Mouse (Mus musculus) macrophage (primary cell): ENCODE results near the gene C8g. TPM values are rescaled to one million over a fixed set of nuclear protein-coding genes. Genes with fewer than 3 reads are reported as not detected.
A peak's percentile ranks its signal among the peaks of the same experiment; 100 is the strongest.

ENCODE experiments used
- H3K27ac ChIP-seq: fragments of 350-480 bp; formaldehyde crosslinking; 2 replicates; pipeline ENCODE4 v1.9.0; 2021
- H3K36me3 ChIP-seq: fragments of 350-480 bp; formaldehyde crosslinking; 2 replicates; pipeline ENCODE4 v1.9.0; 2021; ENCODE audit errors: inconsistent target
- H3K4me3 ChIP-seq: fragments of 350-480 bp; formaldehyde crosslinking; 2 replicates; pipeline ENCODE4 v1.9.0; 2021; ENCODE audit errors: inconsistent target
- H3K79me2 ChIP-seq: fragments of 350-480 bp; formaldehyde crosslinking; 2 replicates; pipeline ENCODE4 v1.9.0; 2021; ENCODE audit errors: inconsistent target
- WGBS: methylation state at CpG from one replicate; pipeline ENCODE4 v1.1.7; 2026; ENCODE audit warnings: inconsistent platforms; ENCODE audit not compliant: missing documents; 5-methylcytosine and 5-hydroxymethylcytosine counted together
- polyA plus RNA-seq: library from polyadenylated mRNA; stranded (reverse); fragments of 250-400 nt; gene quantifications from 3 replicates; pipeline ENCODE4 v1.2.4, GENCODE M21; 2018; ENCODE audit warnings: inconsistent platforms
- total RNA-seq, 78 experiments: library from RNA; depleted of rRNA; stranded (reverse); fragments of 250-400 nt; gene quantifications; 1 replicate in 9 of 78; 2 replicates in 24 of 78; 3 replicates in 43 of 78; 4 replicates in 2 of 78; pipeline ENCODE4 v1.2.4; 2018; ENCODE audit warnings: inconsistent platforms in 56 of 78

C8g gene
- 1 to 10 TPM in 9 of 26 experiments, under 1 TPM in 1, not detected in 16; 0.63 to 2.7 (median 1.6) TPM for total RNA-seq (2018; cell fraction: chromatin; rRNA removed)
- total RNA-seq (2018; cell fraction: cytosol; rRNA removed) = 1 to 10 TPM in 17 of 26 experiments, under 1 TPM in 9; 0.66 to 2.1 (median 1.1) TPM
- 1 to 10 TPM in 13 of 26 experiments, under 1 TPM in 6, not detected in 7; 0.63 to 3.4 (median 1.4) TPM for total RNA-seq (2018; cell fraction: nucleus; rRNA removed)
- polyA plus RNA-seq = 0.14 to 2.1 TPM in 2 of 3 replicates, not detected in the other

- peak within 1 kb of the TSS; percentile 74 for H3K27ac ChIP-seq
- H3K79me2 ChIP-seq = peaks cover 17% of the 10 kb centered on the region
- WGBS = 78% methylated on average over 20 of the region's 20 CpGs
- peaks cover 38% of the 10 kb centered on the region for H3K36me3 ChIP-seq
- H3K4me3 ChIP-seq = peak within 1 kb of the TSS; percentile 99
Measured at GRCm38 (mm10) chr2:25501593-25502486, at the start of gene C8g. Gene C8g (minus strand): TSS chr2:25501719.

GRCm38 (mm10) chr2:25551186-25551585, 49.7 kb upstream of the C8g start:
- H3K27ac ChIP-seq = no peak overlapping the region
- no peaks in the 10 kb centered on the region for H3K36me3 ChIP-seq
- peaks cover 3% of the 10 kb centered on the region for H3K79me2 ChIP-seq
- H3K4me3 ChIP-seq = no peak overlapping the region
- WGBS = 70% methylated on average over 5 of the region's 5 CpGs

GRCm38 (mm10) chr2:25549021-25549991, 47.8 kb upstream of the C8g start:
- H3K27ac ChIP-seq = no peak overlapping the region
- H3K4me3 ChIP-seq = no peak overlapping the region
- 76% methylated on average over 9 of the region's 9 CpGs for WGBS
- H3K79me2 ChIP-seq = peaks cover 22% of the 10 kb centered on the region
- H3K36me3 ChIP-seq = no peaks in the 10 kb centered on the region

- WGBS = 2% methylated on average over 48 of the region's 48 CpGs
- peak within 1 kb of the TSS; percentile 47 for H3K27ac ChIP-seq
- peaks cover 45% of the 10 kb centered on the region for H3K79me2 ChIP-seq
- no peaks in the 10 kb centered on the region for H3K36me3 ChIP-seq
- H3K4me3 ChIP-seq = peak within 1 kb of the TSS; percentile 80
Measured at GRCm38 (mm10) chr2:25546811-25547491, 45.4 kb upstream of the C8g start, which contains the start of gene Traf2. Gene Traf2 (minus strand): TSS chr2:25546940.

GRCm38 (mm10) chr2:25545996-25546810, 44.7 kb upstream of the C8g start:
- Histone ChIP-seq H3K27ac (peak overlapping the region; percentile 47), H3K36me3 (no peaks in the 10 kb centered on the region), H3K79me2 (peaks cover 53% of the 10 kb centered on the region), H3K4me3 (peak overlapping the region; percentile 80)
- WGBS = 5% methylated on average over 43 of the region's 43 CpGs

GRCm38 (mm10) chr2:25541644-25542367, 40.3 kb upstream of the C8g start:
- Histone ChIP-seq H3K79me2 (peaks cover 95% of the 10 kb centered on the region), H3K27ac (no peak overlapping the region), H3K4me3 (no peak overlapping the region), H3K36me3 (peaks cover 19% of the 10 kb centered on the region; the same call in 1 of the 2 replicates)
- WGBS = 89% methylated on average over 10 of the region's 10 CpGs

- Histone ChIP-seq H3K4me3 (no peak overlapping the region), H3K79me2 (peaks cover 88% of the 10 kb centered on the region), H3K27ac (no peak overlapping the region), H3K36me3 (peaks cover 27% of the 10 kb centered on the region)
- 98% methylated on average over 4 of the region's 4 CpGs for WGBS
Measured at GRCm38 (mm10) chr2:25540541-25540948, 39.0 kb upstream of the C8g start.

GRCm38 (mm10) chr2:25536531-25536930, 35.0 kb upstream of the C8g start:
- 96% methylated on average over 8 of the region's 8 CpGs for WGBS
- Histone ChIP-seq H3K27ac (no peak overlapping the region), H3K36me3 (peaks cover 32% of the 10 kb centered on the region), H3K4me3 (no peak overlapping the region), H3K79me2 (peaks cover 60% of the 10 kb centered on the region)

GRCm38 (mm10) chr2:25534866-25535182, 33.3 kb upstream of the C8g start:
- WGBS = 100% methylated on average over 2 of the region's 2 CpGs
- peaks cover 43% of the 10 kb centered on the region for H3K79me2 ChIP-seq
- peaks cover 46% of the 10 kb centered on the region for H3K36me3 ChIP-seq
- no peak overlapping the region for H3K4me3 ChIP-seq
- H3K27ac ChIP-seq = no peak overlapping the region

- Histone ChIP-seq H3K36me3 (peaks cover 47% of the 10 kb centered on the region), H3K4me3 (no peak overlapping the region), H3K79me2 (peaks cover 38% of the 10 kb centered on the region; the same call in 1 of the 2 replicates), H3K27ac (no peak overlapping the region)
- WGBS = 76% methylated on average over 3 of the region's 3 CpGs
Measured at GRCm38 (mm10) chr2:25534178-25534865, 32.8 kb upstream of the C8g start.

GRCm38 (mm10) chr2:25533707-25534106, 32.2 kb upstream of the C8g start:
- Histone ChIP-seq H3K4me3 (no peak overlapping the region), H3K36me3 (peaks cover 51% of the 10 kb centered on the region), H3K79me2 (peaks cover 32% of the 10 kb centered on the region; the same call in 1 of the 2 replicates), H3K27ac (no peak overlapping the region)
- WGBS = 100% methylated on average over 2 of the region's 2 CpGs
